Mouse (Mus musculus) spleen, adult 12 weeks (tissue): ENCODE results near the gene Tmco5b.

Experiments used
- DNase-seq: peaks from one replicate; pipeline ENCODE4 v3.0.0; 2022; ENCODE audit warnings: low spot score

The Tmco5b gene

GRCm38 (mm10) chr2:113285432-113285831 is at the start of gene Tmco5b:
Tmco5b (plus strand) TSS chr2:113285732.
- DNase-seq, result no peak

GRCm38 (mm10) chr2:113236993-113237392 is 48.5 kb upstream of the Tmco5b start:
- DNase-seq, result no peak

GRCm38 (mm10) chr2:113238871-113239270 is 46.7 kb upstream of the Tmco5b start:
- no peak for DNase-seq

GRCm38 (mm10) chr2:113302349-113303239 is 17.1 kb downstream of the Tmco5b start:
- no peak for DNase-seq

- no peak for DNase-seq
Measured at GRCm38 (mm10) chr2:113303240-113303538, 17.7 kb downstream of the Tmco5b start.

GRCm38 (mm10) chr2:113305339-113305738 is 19.8 kb downstream of the Tmco5b start:
- no peak for DNase-seq

- no peak for DNase-seq
Measured at GRCm38 (mm10) chr2:113311211-113311610, 25.7 kb downstream of the Tmco5b start.

GRCm38 (mm10) chr2:113323016-113323415 is 37.5 kb downstream of the Tmco5b start:
- DNase-seq, result no peak

GRCm38 (mm10) chr2:113333799-113334541 is 48.4 kb downstream of the Tmco5b start:
- no peak for DNase-seq

- no peak for DNase-seq
Measured at GRCm38 (mm10) chr2:113335561-113336294, 50.2 kb downstream of the Tmco5b start.

GRCm38 (mm10) chr2:113344536-113344935 is 59.0 kb downstream of the Tmco5b start:
- no peak for DNase-seq
